Mouse (Mus musculus): ENCODE results near the gene Srgn. TPM values are rescaled to one million over a fixed set of nuclear protein-coding genes. Genes with fewer than 3 reads are reported as not detected.

Srgn gene
- polyA plus RNA-seq, 1 experiment from 2014 or later = 3.3 TPM

GRCm38 (mm10) chr10:62450280-62450640 lies 77.0 kb downstream of the Srgn start:
- Histone ChIP-seq H3K27ac (replicated peaks) (peak overlapping the region; percentile 99), H3K9me3 (no peaks in the 10 kb centered on the region), H3K27me3 (replicated peaks; ENCODE audit: low read depth, poor library complexity, severe bottlenecking) (no peaks in the 10 kb centered on the region), H3K4me3 (peak overlapping the region; percentile 100), H3K36me3 (replicated peaks) (peaks cover 28% of the 10 kb centered on the region), H3K4me1 (peaks cover 19% of the 10 kb centered on the region)
- WGBS = 40% methylated on average over 18 of the region's 18 CpGs
- DNase-seq (ENCODE audit: low spot score) = no peak

- WGBS = under 1% methylated on average over 73 of the region's 73 CpGs
- peak; percentile 89 for DNase-seq (ENCODE audit: low spot score)
- H3K27me3 ChIP-seq (replicated peaks; ENCODE audit: low read depth, poor library complexity, severe bottlenecking) = no peaks in the 10 kb centered on the region
- H3K27ac ChIP-seq (replicated peaks) = peak within 1 kb of the TSS; percentile 99
- no peaks in the 10 kb centered on the region for H3K9me3 ChIP-seq
- peak within 1 kb of the TSS; percentile 100 for H3K4me3 ChIP-seq
- H3K4me1 ChIP-seq = peaks cover 19% of the 10 kb centered on the region
- peaks cover 30% of the 10 kb centered on the region for H3K36me3 ChIP-seq (replicated peaks)
Observed at GRCm38 (mm10) chr10:62449364-62450279, 77.6 kb downstream of the Srgn start, which contains the start of the genes 4930507D05Rik and Supv3l1. TSS of gene 4930507D05Rik (plus strand) at chr10:62449489. TSS of gene Supv3l1 (minus strand) at chr10:62449738.

Other genes with a start within 250 kb of the Srgn start
- 29.1 and 31.7 TPM in 2 replicates for gene Hk1, start 147.5 kb downstream of the Srgn start, polyA plus RNA-seq (2016; fragmentation: Nextera tagmentation; extraction: Ambion mirVana)
- gene Hkdc1, start 105.0 kb downstream of the Srgn start, polyA plus RNA-seq (2016; fragmentation: Nextera tagmentation; extraction: Ambion mirVana) = 0.34 and 0.69 TPM in 2 replicates
- 0.90 and 1.2 TPM in 2 replicates for gene 4930507D05Rik, start 78.0 kb downstream of the Srgn start, polyA plus RNA-seq (2016; fragmentation: Nextera tagmentation; extraction: Ambion mirVana)
- gene Supv3l1, start 77.7 kb downstream of the Srgn start, polyA plus RNA-seq (2016; fragmentation: Nextera tagmentation; extraction: Ambion mirVana) = 28.5 and 32.4 TPM in 2 replicates
- gene Vps26a, start 40.6 kb downstream of the Srgn start, polyA plus RNA-seq (2016; fragmentation: Nextera tagmentation; extraction: Ambion mirVana) = 83.2 and 84.7 TPM in 2 replicates
- gene Kif1bp, start 51.0 kb upstream of the Srgn start, polyA plus RNA-seq (2016; fragmentation: Nextera tagmentation; extraction: Ambion mirVana) = 34.3 and 35.5 TPM in 2 replicates
- gene Ddx21, start 74.8 kb upstream of the Srgn start, polyA plus RNA-seq (2016; fragmentation: Nextera tagmentation; extraction: Ambion mirVana) = 35.1 and 36.7 TPM in 2 replicates
- 110 and 120 TPM in 2 replicates for gene Ddx50, start 123.8 kb upstream of the Srgn start, polyA plus RNA-seq (2016; fragmentation: Nextera tagmentation; extraction: Ambion mirVana)
- 2.5 and 3.1 TPM in 2 replicates for gene Stox1, start 198.7 kb upstream of the Srgn start, polyA plus RNA-seq (2016; fragmentation: Nextera tagmentation; extraction: Ambion mirVana)

All from embryonic facial prominence, embryonic 10.5 days (tissue).